In the genomic region with DNA sequence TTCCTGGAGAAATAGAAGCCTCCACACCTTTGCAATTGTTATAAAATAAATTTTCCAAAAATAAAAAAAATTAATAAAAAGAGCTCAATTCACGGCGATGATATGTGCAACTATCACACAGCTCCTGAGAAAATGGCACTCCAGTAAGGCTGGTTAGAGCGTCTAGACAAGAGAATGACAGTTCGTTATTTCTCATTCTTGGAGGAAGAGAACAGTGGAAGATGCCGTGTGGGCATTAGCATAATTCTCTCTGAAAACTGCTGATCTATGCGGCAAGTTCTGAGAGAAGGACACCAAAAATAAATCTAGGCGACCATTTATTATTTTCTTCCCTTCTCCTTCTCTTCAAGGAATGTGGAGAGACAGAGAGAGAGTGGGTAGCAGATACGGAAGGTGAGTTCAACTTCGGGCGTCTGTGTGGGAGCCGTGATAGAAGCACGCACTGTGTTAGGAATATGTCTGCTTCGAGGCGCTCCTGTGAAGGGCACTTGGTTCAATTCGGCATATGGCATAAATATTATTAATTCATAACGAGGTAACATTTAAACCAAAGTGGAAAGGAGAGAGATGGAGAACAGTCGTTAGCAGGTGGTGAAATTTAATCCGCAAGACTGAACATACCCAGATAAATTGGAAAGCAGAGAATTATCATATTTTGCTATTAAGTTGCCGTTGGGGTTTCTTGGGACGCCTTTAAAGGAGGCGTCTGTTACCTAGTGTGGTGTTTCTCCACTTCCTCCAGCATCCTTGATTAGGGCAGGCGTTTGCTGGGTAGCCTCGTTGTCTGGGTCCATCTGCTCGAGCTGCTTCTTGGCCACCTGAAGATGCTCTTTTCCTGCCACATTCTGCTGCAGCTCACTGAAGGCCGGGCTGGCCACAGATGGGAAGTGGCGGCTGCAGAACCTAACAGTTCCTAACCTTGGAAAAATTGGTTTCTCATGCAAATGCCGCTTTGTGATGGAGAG, we compare ENCODE assay signal across 22 mouse cellular contexts.
DNase-seq lines count a peak whose midpoint lies in the region; ATAC-seq and TF ChIP-seq lines count a peak whose summit lies in the region.
"Had no signal": no experiment of that assay in that cellular context is flagged by ENCODE, and none has a peak within 500 bp of the region (broad histone marks: within the 10 kb centered on the region; RNA-seq: fewer than 3 reads in every experiment).

No protein-coding gene starts in this region.

- no peaks in the 10 kb centered on the region; the same call in 1 of the 2 replicates for H3K4me1 ChIP-seq in hindbrain, embryonic 14.5 days (replicated peaks; ENCODE audit: control insufficient read depth, insufficient read depth, low read length)
- H3K4me1 ChIP-seq in hindbrain, embryonic 16.5 days (ENCODE audit: control insufficient read depth, insufficient read depth, low read depth, low read length) = no peaks in the 10 kb centered on the region; the same call in 1 of the 2 replicates
- H3K4me1 ChIP-seq in cerebellum, adult 2 months (ENCODE audit: control insufficient read depth, insufficient read depth, low read length) = peaks cover 15% of the 10 kb centered on the region
- H3K4me1 ChIP-seq: embryonic facial prominence, embryonic 12.5 days; heart, embryonic 15.5 days; intestine, embryonic 15.5 days; limb, embryonic 12.5 days; liver, embryonic 13.5 days had no signal

- no peak overlapping the region for H3K4me2 ChIP-seq in hindbrain, embryonic 14.5 days (replicated peaks)
- no peak overlapping the region for H3K4me2 ChIP-seq in hindbrain, embryonic 16.5 days (ENCODE audit: low read length)
- H3K4me2 ChIP-seq: embryonic facial prominence, embryonic 12.5 days; heart, embryonic 15.5 days; intestine, embryonic 15.5 days; limb, embryonic 12.5 days; liver, embryonic 13.5 days; lung, embryonic 14.5 days; midbrain, embryonic 12.5 days had no signal

- H3K27ac ChIP-seq in hindbrain, embryonic 14.5 days = 0 out of 2 replicates have a peak overlapping the region, but pooled peaks have one; percentile 1
- H3K27ac ChIP-seq in hindbrain, embryonic 16.5 days (ENCODE audit: low read depth, low read length) = no peak overlapping the region
- H3K27ac ChIP-seq in cerebellum, adult 2 months (ENCODE audit: insufficient read depth, low read length) = peak overlapping the region; percentile 2
- H3K27ac ChIP-seq: embryonic facial prominence, embryonic 12.5 days; heart, embryonic 15.5 days; intestine, embryonic 15.5 days; limb, embryonic 12.5 days; liver, embryonic 13.5 days; midbrain, embryonic 12.5 days had no signal

- H3K27me3 ChIP-seq in hindbrain, embryonic 14.5 days (ENCODE audit: control insufficient read depth, insufficient read depth, low read length) = no peaks in the 10 kb centered on the region
- no peaks in the 10 kb centered on the region for H3K27me3 ChIP-seq in hindbrain, embryonic 16.5 days (replicated peaks; ENCODE audit: control insufficient read depth, insufficient read depth, low read length)
- H3K27me3 ChIP-seq in cerebellum, adult 2 months (ENCODE audit: control insufficient read depth, insufficient read depth, low read length) = no peaks in the 10 kb centered on the region
- H3K27me3 ChIP-seq: embryonic facial prominence, embryonic 12.5 days; intestine, embryonic 15.5 days; limb, embryonic 12.5 days; liver, embryonic 13.5 days; midbrain, embryonic 12.5 days had no signal

- H3K36me3 ChIP-seq in hindbrain, embryonic 14.5 days (replicated peaks; ENCODE audit: control insufficient read depth, insufficient read depth) = no peaks in the 10 kb centered on the region
- H3K36me3 ChIP-seq in hindbrain, embryonic 16.5 days (ENCODE audit: control insufficient read depth, insufficient read depth, low read length) = no peaks in the 10 kb centered on the region
- H3K36me3 ChIP-seq: embryonic facial prominence, embryonic 12.5 days; heart, embryonic 15.5 days; intestine, embryonic 15.5 days; limb, embryonic 12.5 days; liver, embryonic 13.5 days; midbrain, embryonic 12.5 days had no signal

- H3K9ac ChIP-seq in hindbrain, embryonic 14.5 days = no peak overlapping the region
- no peak overlapping the region for H3K9ac ChIP-seq in hindbrain, embryonic 16.5 days (ENCODE audit: low read depth, low read length)
- H3K9ac ChIP-seq: embryonic facial prominence, embryonic 12.5 days; heart, embryonic 15.5 days; intestine, embryonic 15.5 days; limb, embryonic 12.5 days; liver, embryonic 13.5 days; lung, embryonic 14.5 days; midbrain, embryonic 12.5 days had no signal

- no peak for TF ChIP-seq CTCF in cerebellum, adult 2 months (IDR thresholded peaks at IDR 0.05; ENCODE audit: borderline replicate concordance, insufficient read depth, low read depth, low read length)

- TF ChIP-seq POLR2A in cerebellum, adult 2 months (IDR thresholded peaks at IDR 0.05; ENCODE audit: borderline replicate concordance, insufficient read depth, low read length) = no peak

- WGBS in hindbrain, embryonic 14.5 days = 76% methylated on average over 27 of the region's 27 CpGs
- 77% methylated on average over 27 of the region's 27 CpGs for WGBS in hindbrain, embryonic 16.5 days
- WGBS in cerebellum, adult 2 months = 54% methylated on average over 27 of the region's 27 CpGs

- H3K4me3 ChIP-seq in hindbrain, embryonic 14.5 days (replicated peaks; ENCODE audit: low read length) = no peak overlapping the region
- no peak overlapping the region for H3K4me3 ChIP-seq in hindbrain, embryonic 16.5 days (ENCODE audit: low read length)
- no peak overlapping the region for H3K4me3 ChIP-seq in cerebellum, adult 2 months (replicated peaks; ENCODE audit: insufficient read depth, low read depth, low read length)
- H3K4me3 ChIP-seq: embryonic facial prominence, embryonic 12.5 days; erythroblast, embryonic 14.5 days; heart, embryonic 15.5 days; intestine, embryonic 15.5 days; limb, embryonic 12.5 days; liver, embryonic 13.5 days; midbrain, embryonic 12.5 days had no signal

- H3K9me3 ChIP-seq in hindbrain, embryonic 14.5 days (ENCODE audit: control insufficient read depth, low read length) = no peaks in the 10 kb centered on the region
- H3K9me3 ChIP-seq in hindbrain, embryonic 16.5 days (ENCODE audit: control insufficient read depth, low read length) = no peaks in the 10 kb centered on the region
- H3K9me3 ChIP-seq: embryonic facial prominence, embryonic 12.5 days; heart, embryonic 15.5 days; intestine, embryonic 15.5 days; limb, embryonic 12.5 days; liver, embryonic 13.5 days; midbrain, embryonic 12.5 days had no signal

- DNase-seq in hindbrain, embryonic 14.5 days (ENCODE audit: low spot score) = no peak
- peak; percentile 55 for DNase-seq in cerebellum, adult 11 months
- peak; percentile 66 to 80 for DNase-seq in cerebellum, adult 2 months
- peak; percentile 63 to 64 for DNase-seq in cerebellum, postnatal 36 days
- DNase-seq in right cerebral cortex, adult 18-20 months = no peak
- DNase-seq in gastrocnemius, adult 8-10 months (ENCODE audit: low spot score in 2 of 2) = no peak
- DNase-seq: adrenal gland, adult 2 months; gastrocnemius, postnatal 36 days; kidney, postnatal 36 days; liver, embryonic 13.5 days; lung, embryonic 14.5 days; lung, postnatal 36 days; right cerebral cortex, postnatal 14 days; spleen, adult 18-20 months; thymus, postnatal 36 days had no signal

- no peak for ATAC-seq in hindbrain, embryonic 14.5 days (ENCODE audit: low FRiP score)
- no peak for ATAC-seq in hindbrain, embryonic 16.5 days
- ATAC-seq: intestine, embryonic 15.5 days had no signal

Comparison
In these comparisons a context has a peak if more than half of its experiments do, and no peak if none do; other contexts are left out.
1. DNase-seq: peak in cerebellum, adult 11 months (single experiment), cerebellum, adult 2 months (2 of 2) and cerebellum, postnatal 36 days (2 of 2); none in hindbrain, embryonic 14.5 days (single experiment), right cerebral cortex, adult 18-20 months (single experiment) and gastrocnemius, adult 8-10 months (0 of 2).